Mouse (Mus musculus): Measurements from ENCODE around the gene Pomp.
A peak's percentile ranks its signal among the peaks of the same experiment; 100 is the strongest.
"Not testable (repeated sequence)": the region's sequence is repeated elsewhere in the genome, so short reads cannot be mapped to it uniquely, and the experiment has no call there.

Gene Pomp

DNA sequence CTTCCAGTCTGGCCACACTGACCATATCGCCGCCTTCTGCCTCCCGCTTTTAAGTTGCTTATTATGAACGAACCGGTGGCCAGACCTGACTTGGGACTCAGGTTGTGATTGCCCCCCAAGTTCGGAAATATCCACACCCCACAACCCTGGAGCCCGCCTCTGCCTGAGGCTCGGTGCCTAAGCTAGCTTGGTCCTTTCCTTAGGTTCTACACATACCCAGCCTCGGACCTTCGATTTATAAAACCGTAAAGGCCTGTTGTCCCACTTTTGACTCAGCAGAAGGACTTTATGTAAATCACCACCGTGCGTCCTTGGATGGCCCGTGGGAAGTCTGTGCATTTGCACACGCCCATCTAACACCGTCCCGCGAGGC, 199 bp upstream of the Pomp start:
- no peak for DNase-seq (ENCODE audit: low read depth, low spot score)

GRCm38 (mm10) chr5:147868674-147869073, 8.4 kb downstream of the Pomp start:
- no peak for DNase-seq (ENCODE audit: low read depth, low spot score)

DNA sequence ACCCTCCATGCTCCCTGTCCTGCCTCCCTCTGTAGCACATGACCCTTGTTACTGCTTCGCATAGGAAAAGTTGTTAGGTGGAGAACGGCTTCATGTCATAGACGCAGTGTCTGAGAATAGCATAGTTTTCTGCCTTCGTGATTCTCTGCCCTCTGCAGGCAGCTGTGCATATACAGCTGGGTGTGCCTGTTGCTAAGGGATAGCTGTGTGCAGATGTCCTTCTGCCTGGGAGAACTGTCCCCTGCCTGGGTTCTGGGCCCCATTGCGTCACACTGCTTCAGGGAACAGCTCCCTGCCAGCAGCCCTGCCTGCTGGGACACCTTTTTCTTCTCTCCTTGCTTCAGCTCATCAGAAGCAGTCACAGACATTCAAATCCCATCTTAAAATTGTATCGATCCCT, 9.3 kb downstream of the Pomp start:
- DNase-seq (ENCODE audit: low read depth, low spot score), result no peak

- no peak for DNase-seq (ENCODE audit: low read depth, low spot score)
Observed at GRCm38 (mm10) chr5:147870296-147870695, 10.0 kb downstream of the Pomp start.

DNA sequence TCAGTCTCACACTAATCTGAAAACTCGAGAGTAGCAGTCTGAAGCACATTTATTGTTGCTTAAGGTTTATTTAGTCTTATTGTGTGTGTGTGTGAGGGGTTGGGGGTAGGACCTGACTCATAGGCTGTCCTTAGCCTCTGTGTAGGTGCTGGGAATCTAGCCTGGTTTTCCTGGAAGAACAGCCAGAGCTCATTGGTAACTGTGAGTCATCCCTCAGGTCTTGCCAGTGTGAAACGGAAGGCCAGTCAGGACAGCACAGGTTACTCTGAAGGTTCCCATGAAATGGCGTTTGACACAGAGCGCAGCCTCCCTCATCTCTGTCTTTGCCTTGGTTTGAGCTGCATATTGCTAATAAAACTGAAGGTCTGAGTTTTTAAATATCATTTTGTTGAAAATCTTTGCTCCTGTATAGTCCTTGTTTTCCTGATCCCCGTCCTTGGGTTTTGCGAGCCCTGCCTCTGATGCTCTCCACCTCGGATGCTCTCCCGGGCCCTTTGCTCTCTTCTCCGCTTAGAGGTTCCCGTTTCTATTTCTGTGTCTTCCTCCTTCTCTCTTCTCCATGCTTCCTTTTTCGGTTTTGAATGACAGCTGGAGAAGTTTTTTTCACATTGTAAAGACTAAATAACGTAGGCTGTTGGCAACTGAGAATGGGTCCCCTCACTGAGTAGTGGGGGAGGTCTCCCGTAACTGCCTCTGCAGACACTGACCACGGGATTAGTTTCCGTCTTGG, 11.0 kb downstream of the Pomp start:
- no peak for DNase-seq (ENCODE audit: low read depth, low spot score)

GRCm38 (mm10) chr5:147874491-147875065, 14.3 kb downstream of the Pomp start:
- no peak for DNase-seq (ENCODE audit: low read depth, low spot score)

GRCm38 (mm10) chr5:147875210-147875609, 14.9 kb downstream of the Pomp start:
- no peak for DNase-seq (ENCODE audit: low read depth, low spot score)

DNA sequence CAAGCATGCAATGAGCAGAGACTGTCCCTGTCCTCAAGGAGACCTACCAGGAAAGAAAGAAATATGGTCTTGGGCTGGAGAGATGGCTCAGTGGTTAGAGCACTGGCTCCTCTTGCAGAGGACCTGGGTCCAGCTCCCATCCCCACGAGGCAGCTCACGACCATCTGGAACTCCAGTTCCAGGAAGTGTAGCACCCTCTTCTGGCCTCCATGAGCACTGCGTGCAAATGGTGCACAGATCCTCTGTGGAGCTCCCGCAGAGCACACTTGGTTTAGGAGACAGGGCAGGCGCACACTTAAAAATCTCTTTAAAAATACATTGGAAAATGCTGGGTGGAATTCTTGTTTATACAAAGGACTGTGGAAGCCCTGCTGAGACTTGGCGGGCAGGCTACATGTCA, 17.3 kb downstream of the Pomp start:
- DNase-seq (ENCODE audit: low read depth, low spot score), result no peak

- DNase-seq (ENCODE audit: low read depth, low spot score), result no peak
Observed at GRCm38 (mm10) chr5:147879971-147880682, 19.9 kb downstream of the Pomp start.

GRCm38 (mm10) chr5:147883581-147883980, 23.3 kb downstream of the Pomp start:
- DNase-seq (ENCODE audit: low read depth, low spot score), result no peak

DNA sequence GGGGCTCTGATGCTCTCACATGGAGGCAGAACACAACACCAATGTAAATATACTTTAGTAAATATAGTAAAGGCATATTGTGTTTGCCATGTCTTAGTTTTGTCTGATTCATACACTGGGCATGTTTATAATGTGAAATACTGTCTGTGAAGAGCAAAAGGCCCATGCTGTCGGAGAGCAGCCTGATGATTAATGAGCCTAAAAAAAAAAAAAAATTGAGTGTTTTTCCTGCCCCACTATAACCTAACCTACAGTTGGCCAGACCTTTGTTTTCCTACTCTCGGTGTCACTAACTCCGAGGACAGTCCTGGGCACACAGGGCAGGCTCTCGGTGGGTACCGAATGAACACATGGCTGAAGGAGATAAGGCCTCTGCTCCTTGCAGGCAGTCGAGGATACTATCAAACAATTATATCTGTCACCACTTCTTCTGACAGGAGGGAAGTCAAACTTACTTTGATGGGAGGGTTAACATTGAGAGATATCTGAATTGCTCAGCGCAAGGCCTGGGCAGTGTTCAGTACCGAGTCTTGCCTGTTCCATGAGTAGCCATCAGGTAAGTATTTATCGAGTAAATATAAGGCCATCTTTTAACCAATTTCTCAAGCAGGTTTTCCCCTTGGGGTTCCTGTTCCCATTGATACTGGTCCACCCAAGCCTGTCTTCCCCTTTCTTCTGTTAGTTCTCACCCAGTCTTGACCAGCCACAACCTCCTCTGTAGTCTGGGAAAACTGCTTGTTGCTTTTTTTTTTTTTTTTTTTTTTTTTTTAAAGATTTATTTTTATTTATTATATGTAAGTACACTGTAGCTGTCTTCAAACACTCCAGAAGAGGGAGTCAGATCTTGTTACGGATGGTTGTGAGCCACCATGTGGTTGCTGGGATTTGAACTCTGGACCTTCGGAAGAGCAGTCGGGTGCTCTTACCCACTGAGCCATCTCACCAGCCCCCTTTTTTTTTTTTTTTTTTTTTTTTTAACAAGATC, 28.3 kb downstream of the Pomp start:
- no peak for DNase-seq (ENCODE audit: low read depth, low spot score)

GRCm38 (mm10) chr5:147892735-147893134, 32.5 kb downstream of the Pomp start:
- DNase-seq (ENCODE audit: low read depth, low spot score), result no peak

DNA sequence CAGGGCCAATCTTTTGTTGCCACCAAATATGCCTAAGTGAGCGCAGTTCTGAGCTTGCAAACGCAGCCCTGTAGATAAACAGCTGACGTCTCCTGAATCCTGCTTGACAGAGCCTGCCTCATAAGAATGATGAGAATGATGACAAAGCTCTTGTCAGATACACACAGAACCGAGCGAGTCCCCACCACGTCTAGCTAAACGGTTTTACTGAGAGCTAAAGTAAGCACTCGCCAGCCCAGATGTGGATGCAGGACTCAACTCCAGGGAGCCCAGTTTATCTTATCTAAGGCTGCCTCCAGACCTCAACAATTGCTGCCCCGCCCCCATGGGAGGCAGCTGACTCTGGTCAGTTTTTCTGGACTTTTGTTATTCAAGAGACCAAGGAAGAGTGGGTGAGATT, 32.9 kb downstream of the Pomp start:
- no peak for DNase-seq (ENCODE audit: low read depth, low spot score)

- DNase-seq (ENCODE audit: low read depth, low spot score), result no peak
Observed at GRCm38 (mm10) chr5:147893766-147894454, 33.6 kb downstream of the Pomp start.

- DNase-seq (ENCODE audit: low read depth, low spot score), result peak; percentile 83
Observed at GRCm38 (mm10) chr5:147894455-147895076, 34.3 kb downstream of the Pomp start, which contains the start of gene Slc46a3. Slc46a3 (minus strand) TSS chr5:147894815.

DNA sequence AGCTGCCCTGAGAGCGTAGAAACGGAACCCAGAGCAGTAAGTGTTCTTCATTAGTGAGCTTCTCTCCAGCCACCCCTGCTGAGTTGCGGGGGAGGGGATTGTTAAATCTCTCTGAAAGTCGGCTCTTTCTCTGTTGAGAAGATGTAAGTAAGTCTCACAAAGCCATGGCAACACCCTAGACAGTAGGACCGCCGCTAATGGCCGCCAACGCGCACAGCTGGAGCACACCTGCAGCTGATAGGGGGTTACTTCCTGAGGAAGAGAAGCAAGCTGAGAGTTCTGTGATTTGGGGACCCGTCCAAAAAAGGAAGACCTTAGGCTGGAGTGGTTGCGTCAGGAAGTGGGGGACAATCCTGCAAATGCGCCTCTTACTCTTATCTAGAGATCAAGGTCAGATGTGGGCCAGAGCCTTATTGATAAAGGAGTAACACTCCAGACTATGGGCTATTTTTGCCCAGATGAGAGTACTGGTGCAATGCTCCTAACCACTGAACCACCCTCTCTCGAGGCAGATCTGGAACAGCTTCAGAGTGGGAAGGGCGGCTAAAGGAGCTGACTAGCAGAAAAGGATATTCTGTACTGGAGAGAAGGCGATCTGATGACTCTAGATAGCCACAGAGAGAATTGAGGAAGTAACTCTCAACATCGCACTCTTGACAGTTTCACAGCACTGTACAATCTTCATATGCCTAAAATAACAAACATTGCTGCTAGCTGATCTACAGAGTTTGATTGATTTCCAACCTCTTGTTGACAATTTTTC, 35.4 kb downstream of the Pomp start:
- no peak for DNase-seq (ENCODE audit: low read depth, low spot score)

DNA sequence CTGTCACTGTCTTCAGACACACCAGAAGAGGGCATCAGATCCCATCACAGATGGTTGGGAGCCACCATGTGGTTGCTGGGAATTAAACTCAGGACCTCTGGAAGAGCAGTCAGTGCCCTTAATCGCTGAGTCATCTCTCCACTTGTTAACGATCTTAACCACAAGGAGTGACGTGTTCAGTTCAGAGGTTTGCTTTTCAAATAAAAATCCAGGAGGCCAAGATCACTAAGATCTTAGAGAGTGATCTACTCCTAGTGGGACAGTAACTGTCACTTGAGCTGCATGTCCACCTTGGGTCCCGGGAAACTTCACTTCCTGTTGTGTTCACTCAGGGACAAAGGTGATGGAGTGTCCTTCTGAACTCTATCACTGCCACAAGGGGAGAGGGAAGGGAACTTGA, 36.2 kb downstream of the Pomp start:
- DNase-seq (ENCODE audit: low read depth, low spot score), result not testable (repeated sequence)

DNA sequence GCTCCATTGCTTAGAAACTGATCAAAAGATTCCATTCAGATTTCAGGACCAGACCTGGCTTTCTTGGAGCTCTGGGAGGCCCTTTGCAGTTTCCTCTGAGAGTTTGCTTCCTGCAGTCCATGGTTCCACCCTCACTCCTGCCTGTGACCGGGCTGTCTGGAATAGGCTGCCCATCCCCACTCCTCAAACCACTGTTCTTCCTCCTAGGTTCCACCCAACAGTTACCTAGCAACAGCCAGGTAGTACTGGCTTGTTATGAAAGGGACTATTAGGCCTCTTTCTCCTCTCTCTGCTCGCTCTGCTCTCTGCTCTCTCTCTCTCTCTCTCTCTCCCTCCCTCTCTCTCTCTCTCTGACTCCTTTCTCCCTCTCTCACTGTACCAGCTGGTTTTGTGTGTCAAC, 38.0 kb downstream of the Pomp start:
- no peak for DNase-seq (ENCODE audit: low read depth, low spot score)

DNA sequence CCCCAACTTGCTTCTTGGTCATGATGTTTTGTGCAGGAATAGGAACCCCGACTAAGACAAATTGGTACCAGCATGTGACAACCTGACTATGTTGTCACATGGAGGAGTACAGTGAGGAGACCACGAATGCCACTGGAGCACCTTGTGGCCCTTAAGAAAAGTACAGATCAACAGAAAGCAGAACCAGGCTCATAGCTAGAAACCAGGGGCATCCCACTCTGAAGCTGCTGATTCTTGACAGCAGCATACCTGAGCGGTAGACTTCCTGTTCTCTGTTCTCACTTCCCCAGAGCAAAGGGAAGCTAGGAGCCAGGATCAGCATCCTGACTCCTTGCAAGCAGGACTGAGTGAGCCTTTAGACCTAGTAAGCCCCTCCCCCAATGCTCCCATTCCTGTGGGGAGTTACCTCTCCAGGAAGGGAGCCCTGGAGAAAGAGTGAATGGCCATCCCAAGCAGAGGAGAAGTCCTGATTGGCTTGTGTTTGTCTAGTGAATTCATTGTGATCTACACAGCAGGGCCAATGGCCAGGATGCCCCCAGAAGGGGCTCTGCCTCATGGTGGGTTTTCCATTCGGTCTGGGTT, 38.8 kb downstream of the Pomp start:
- DNase-seq (ENCODE audit: low read depth, low spot score), result no peak
